Mouse (Mus musculus) thymus, postnatal 25 days (tissue): Measurements from ENCODE around the gene Pcolce.

Source experiments
- DNase-seq: peaks from one replicate; pipeline ENCODE4 v3.0.0; 2022

Pcolce gene

GRCm38 (mm10) chr5:137613550-137613949 lies at the start of gene Pcolce:
Gene Pcolce, minus strand, starts transcription at chr5:137613784.
- DNase-seq, result no peak

DNA sequence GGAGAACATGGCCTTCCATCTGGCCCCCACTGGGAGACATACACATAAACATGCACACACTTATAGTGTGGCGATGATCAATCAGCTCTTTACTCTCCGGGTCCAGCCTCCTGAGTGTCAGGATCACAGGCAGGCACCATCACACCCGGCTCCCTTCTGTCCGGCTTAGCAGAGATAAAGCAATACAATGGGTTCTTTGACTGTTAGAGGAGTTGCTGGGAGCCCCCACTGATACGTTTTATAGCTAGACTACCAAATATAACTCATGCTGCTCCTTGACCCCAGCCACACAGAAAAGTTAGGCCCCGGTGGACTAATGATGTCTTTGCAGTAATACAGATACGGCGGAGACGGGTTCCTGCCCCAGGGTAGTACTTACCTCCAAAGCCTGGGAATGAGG lies 49.5 kb upstream of the Pcolce start:
- DNase-seq, result no peak

DNA sequence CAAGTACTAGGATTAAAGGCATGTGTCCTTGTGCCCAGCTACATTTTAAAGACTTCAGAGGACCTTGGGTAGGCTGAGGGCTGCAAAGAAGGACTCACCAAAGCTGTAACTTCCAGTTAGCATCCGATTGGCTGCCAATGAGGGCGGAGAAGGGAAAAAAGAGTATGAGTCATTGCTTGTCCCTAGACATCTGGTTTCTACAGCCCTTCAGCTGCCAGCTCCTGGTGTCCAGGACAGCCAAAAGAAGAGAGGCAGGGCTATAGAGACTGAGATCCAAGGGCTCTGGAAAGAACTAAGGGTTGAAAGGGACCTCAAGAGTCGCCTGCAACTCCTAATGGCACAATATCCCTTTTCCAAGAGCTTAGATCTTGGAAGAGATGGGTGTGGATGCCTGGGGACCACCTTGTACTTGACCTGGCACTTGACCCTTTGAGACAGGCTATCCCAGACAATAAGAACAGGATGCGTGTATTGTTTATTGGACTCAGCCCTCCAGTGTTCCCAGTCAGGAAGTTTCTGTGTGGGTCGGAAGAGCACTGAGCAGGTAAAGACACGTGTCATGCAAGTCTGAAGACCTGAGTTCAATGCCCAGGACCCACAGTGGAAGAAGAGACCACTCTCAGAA lies 46.6 kb upstream of the Pcolce start:
- no peak for DNase-seq

DNA sequence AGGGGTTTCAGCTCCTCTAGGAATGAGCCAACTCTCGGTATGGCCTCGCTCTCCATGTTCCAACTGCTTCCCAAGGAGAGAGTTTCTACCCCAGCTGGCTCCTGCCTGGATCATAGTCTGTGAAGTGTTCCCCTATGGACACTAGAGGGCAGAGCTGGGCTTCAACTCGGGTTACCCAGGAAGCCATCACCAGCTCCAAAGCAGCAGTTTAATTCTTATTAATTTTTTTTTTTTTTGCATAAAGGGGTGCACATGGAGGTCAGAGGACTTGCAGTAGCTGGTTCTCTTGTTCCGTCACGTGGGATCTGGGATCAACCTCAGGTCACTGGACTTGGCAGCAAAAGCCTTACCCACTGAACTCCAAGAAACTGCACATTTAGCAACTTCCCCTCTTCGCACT lies 43.4 kb upstream of the Pcolce start:
- peak; percentile 66 for DNase-seq

GRCm38 (mm10) chr5:137654746-137655145 lies 41.2 kb upstream of the Pcolce start:
- DNase-seq, result no peak

DNA sequence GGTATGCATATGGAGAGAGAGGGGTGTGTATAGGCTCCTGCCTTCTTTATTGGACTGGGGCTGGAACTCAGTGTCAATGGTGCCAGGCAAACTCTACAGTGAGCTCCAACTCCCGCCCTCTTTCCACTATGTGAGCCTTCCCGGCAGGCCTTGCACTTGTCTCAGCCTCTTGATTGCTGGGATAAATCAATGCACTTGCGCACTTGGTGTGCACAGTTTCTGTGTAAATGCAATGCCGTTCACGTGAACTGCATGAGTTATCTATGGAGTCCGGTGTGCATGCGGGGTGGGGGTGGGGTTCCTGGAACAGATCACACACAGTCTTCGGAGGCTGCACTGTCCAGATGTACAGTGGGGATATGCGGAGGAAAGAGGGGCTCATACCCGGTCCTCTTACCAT lies 39.8 kb upstream of the Pcolce start:
- no peak for DNase-seq

- peak; percentile 69 for DNase-seq
Measured at GRCm38 (mm10) chr5:137652474-137652873, 38.9 kb upstream of the Pcolce start.

- no peak for DNase-seq
Measured at GRCm38 (mm10) chr5:137649669-137650571, 36.3 kb upstream of the Pcolce start.

DNA sequence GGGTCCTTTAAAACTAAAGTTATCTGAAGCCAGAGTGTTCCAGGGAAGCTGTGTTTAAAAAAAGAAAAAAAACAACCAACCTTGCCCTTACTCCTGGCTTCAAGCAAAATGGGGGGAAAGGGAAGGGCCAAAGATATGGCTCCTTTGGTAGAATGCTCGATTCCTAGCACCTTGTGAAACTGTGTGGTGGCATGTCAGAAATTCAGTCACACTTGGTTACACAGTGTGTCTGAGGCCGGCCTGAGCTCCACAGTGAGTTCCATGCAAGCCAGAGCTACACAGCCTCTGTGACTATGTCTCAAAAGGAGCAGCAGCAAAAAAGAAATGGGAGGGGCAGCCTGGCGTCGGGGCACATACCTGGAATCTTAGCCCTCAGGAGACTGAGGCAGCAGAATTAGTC lies 35.7 kb upstream of the Pcolce start:
- DNase-seq, result no peak

- DNase-seq, result no peak
Measured at GRCm38 (mm10) chr5:137647827-137648601, 34.4 kb upstream of the Pcolce start.

GRCm38 (mm10) chr5:137645652-137646091 lies 32.1 kb upstream of the Pcolce start, which contains the start of gene Irs3:
Gene Irs3, minus strand, starts transcription at chr5:137645714.
- DNase-seq, result no peak

DNA sequence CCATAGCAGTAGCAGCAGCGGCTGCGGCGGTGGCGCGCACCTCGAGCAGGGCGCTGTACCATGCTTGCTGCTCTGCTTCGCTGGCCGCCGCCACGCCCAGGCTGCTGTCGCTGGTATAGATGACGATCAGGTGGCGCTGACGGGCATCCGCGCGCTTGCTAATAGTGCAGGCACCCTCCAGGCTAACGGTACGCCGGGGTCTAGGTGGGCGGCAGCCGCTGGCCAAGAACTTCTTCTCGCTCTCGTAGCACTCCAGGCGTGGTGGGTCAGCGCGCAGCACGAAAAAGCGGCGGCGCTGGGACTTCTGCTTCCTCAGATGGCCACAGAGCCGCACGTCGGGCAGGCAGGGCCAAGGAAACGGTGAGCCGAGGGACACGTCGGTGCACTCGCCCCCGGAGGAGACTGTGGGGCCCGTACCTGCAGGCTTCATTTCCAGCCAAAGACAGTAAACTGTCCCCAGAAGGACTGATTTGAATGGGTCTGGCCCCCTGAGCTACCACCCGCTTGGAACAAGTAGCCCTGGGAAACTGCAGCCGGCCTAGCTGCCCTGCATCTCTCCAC lies 31.6 kb upstream of the Pcolce start:
- no peak for DNase-seq

DNA sequence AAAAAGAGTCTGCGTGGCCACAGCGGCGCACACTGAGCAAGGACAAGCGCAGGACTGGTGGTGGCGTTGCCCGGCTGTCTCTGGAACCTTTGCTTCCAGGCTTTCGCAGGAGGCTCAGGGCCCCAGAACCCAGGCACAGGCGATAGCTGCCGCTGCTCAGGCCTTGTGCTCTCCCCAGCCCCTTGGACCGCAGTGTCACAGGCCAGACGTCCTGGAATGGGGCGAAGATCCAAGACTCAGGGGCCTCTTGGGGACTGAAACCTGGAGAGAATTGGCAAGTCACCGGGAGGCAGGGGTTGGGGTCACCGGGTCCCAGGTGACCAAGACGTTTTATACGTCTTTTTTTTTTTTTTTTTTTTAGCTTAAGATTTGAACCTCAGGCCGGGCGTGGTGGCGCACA lies 30.9 kb upstream of the Pcolce start:
- DNase-seq, result no peak

DNA sequence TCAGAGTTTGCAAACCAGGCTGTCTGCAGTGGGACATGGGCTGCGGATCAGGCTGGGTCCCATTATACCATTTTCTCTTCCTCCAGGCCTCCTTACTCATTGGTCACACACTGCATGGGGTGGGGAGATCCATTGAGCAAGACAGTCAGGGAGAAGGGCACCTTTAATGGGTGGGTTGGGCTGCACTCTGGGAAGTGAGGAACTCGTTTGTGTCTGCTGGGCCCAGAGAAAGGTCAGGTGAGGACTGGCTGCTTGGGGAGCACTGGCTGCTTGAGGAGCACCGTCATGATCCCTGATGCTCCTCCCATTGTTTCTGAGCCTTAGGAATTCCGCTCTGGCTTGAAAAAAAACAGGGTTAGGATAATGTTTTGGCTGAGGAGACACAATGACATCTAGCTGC lies 29.3 kb upstream of the Pcolce start:
- DNase-seq, result no peak

DNA sequence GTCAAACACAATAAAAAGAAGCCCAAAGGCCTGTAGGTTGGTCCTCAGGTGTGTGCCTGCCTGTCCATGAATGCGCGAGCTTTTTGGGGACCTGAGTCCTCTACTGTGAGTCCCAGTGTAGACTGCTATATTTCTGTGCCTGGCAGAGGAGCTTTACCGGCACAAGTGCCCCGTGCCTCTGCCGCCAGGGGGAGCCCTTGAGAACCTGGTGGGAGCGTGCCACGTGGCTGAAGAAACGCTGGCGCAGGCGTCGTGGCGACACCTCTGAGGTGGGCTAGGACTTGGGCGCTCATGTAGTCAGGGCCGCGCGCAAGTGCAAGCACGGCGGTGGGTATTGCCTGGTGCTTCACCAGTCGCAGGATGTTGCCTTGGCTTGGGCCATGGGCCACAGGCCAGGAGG lies 27.5 kb upstream of the Pcolce start, which contains the start of gene Sap25:
TSS of gene Sap25 (plus strand) at position 281 of the 400 bp plus-strand sequence.
- peak; percentile 54 for DNase-seq

DNA sequence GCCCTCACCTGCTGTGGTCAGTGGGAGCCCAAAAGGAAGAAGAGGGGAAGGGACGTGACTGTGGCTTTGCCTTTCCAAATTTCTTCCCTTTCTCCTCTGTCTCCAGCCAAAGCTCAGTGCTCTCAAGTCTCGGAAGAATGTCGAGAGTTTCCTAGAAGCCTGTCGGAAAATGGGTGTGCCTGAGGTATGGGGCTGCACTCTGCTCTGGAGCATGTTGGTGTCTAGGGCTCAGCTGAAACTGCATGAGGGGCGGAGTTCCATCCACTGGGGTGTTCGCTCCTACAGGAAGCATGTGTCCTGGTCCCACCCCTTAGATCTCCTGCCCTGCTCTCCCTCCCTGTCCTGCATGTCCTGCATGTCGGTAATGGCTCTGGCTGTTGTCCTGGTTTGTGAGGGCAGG lies 25.9 kb upstream of the Pcolce start:
- no peak for DNase-seq

DNA sequence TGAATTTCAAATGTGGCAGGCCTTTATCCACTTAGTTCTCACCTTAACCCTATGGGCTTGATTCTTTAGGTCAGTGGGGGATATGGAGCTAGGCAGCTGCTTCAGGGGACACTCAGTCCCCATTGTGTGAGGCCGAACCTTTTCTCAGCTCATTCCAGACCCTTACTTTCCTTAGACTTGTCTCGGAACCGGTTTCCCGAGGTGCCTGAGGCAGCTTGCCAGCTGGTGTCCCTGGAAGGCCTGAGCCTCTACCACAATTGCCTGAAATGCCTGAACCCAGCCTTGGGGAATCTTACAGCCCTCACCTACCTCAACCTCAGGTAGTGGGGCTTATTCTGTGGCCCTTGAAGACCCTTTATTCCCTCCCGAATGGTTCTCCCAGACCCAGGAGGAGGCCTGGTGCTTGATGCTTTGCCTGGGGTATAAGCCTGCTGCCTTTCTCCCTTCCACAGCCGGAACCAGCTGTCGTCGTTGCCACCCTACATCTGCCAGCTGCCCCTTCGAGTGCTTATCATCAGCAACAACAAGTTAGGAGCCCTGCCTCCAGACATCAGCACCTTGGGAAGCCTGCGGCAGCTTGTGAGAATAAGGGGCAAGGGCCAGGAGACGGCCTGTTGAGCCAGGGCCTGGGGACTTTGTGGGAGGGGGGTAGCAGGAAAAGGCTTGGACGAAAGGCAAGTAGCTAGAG lies 20.0 kb upstream of the Pcolce start:
- DNase-seq, result no peak

DNA sequence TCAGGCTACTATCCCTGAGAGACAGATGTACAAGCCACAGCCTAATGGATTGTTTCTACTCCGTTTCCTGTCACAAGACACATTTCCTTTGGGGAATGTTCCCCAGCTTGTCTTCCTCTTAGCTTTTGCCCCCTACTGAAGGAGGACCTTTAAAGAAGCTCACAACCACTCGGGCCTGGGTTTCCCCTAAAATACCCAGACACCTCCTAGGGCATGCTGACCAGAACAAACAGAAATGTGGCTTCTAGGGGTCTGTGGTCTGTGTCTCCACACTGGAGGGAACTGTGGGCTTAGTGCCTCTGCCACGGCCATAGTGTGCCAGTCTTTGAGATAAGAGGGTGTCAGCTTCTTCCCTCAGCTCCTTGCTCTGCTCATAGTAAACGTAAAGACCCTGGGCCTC lies 18.0 kb upstream of the Pcolce start:
- DNase-seq, result no peak

DNA sequence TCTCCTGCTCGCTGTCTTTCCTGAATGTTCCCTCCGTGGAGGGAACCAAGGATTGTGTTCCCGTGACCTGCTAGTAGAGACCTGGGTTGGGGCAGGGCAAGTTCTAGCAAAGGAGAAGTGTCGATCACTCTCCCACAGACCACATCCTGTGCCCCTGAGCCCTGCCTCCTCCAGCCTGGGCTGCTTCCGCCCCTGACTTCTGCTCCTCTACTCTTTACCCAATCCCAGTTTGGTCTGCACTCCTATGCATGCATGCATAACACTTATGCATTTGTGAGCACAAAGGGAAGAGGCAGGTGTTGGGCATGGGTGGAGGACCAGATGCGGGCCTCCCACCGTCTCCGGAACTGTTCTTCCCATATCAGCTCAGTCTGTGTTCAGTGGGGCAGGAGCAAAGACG lies 17.6 kb upstream of the Pcolce start:
- DNase-seq, result peak; percentile 89

DNA sequence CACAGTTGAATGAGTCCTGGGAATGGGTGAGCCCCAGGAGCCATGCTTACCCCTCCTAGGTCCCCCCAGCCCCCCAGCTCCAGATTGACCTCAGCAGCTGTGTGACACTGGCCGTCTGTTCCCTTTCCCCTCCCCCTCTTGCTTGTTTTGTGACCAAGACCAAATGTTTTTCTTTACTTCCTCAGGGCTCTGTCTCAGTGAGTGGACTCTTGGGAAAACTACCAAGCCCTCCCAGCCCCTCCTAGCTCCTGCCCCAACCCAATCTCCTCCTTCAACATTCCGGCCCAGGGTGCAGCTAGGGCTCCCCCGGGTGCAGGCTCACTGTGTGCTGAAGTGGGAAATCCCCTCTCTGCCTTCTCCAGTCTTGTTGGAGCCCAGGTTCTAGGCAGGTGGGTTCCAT lies 17.0 kb upstream of the Pcolce start:
- no peak for DNase-seq

- DNase-seq, result peak; percentile 65
Measured at GRCm38 (mm10) chr5:137629906-137630545, 16.4 kb upstream of the Pcolce start.

DNA sequence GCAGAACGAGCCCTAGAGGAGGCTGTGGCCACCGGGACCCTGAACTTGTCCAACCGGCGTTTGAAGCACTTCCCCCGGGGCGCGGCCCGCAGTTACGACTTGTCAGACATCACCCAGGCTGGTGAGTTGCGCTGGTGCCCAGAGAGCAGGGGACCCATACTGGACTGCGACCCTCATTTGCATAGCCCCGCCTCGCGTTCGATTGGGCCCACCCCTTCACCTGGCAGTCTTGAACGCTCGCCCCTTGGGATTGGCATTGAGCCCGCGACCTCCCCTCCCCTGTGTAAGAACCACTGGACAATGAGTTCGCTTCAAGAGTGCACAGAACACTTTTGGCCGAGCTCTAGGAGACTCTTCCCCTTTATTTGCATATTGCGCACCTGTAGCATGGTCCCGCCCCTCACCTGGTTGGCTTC lies 15.7 kb upstream of the Pcolce start:
- DNase-seq, result no peak
